Mouse (Mus musculus) liver, adult 2 months (tissue): ENCODE results near the gene Nck2.

ENCODE experiments used
- CTCF ChIP-seq: fragments of 200-500 bp; IDR thresholded peaks from 2 replicates; pipeline ENCODE4 v1.5.1; 2011; ENCODE audit warnings: low read depth, low read length, control low read depth
- POLR2A ChIP-seq: fragments of 200-500 bp; IDR thresholded peaks from 2 replicates; pipeline ENCODE4 v1.6.1; 2011; ENCODE audit warnings: low read length, control low read depth; ENCODE audit not compliant: insufficient read depth; ENCODE audit errors: extremely low read depth

DNA sequence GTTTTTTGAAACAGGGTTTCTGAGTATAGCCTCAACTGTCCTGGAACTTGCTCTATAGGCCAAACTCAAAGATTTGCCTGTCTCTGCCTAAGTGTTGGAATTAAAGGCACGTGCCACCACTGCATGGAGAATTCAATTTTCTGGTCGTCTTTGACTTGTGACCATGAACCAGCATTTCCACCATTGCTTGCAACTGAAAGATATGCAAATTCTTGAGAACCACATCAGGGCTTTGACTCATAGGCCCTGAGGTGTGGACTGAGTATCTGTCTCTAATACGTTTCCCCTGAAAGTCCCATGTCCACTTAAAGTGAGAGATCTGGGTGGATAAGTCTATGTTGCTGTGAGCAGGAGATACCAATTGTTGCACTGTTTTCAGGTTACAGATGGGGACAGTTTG is 31.6 kb upstream of the Nck2 start:
- TF ChIP-seq CTCF (no peak), POLR2A (no peak)
